Mouse (Mus musculus) megakaryocyte, embryonic 14.5 days (primary cell): ENCODE results near the gene Ms4a4b.

Source experiments
- FLI1 ChIP-seq: IDR thresholded peaks from 2 replicates; pipeline ENCODE4 v1.6.1; 2012; ENCODE audit warnings: low read length, inconsistent platforms, mixed read lengths
- GATA1 ChIP-seq: IDR thresholded peaks from 3 replicates; pipeline ENCODE4 v1.6.1; 2012; ENCODE audit warnings: mixed read lengths, low read length, inconsistent platforms, borderline replicate concordance

GRCm38 (mm10) chr19:11407428-11407827 is 35.9 kb upstream of the Ms4a4b start:
- TF ChIP-seq GATA1 (no peak), FLI1 (no peak)
